Mouse (Mus musculus) stomach, embryonic 14.5 days (tissue): ENCODE measurements at regions not wholly inside any gene's neighbourhood (a gene's known extent, or its start where the extent isn't known, plus 50 kb on each side); places are given as distances from the start of the nearest gene placed in this dataset.
A peak's percentile ranks its signal among the peaks of the same experiment; 100 is the strongest.
"Not testable (repeated sequence)": the region's sequence is repeated elsewhere in the genome, so short reads cannot be mapped to it uniquely, and the experiment has no call there.

Experiments used
- ATAC-seq: fragments of 200-750 bp; cut with Nextera tagmentation; 2 replicates; pipeline ENCODE4 v1.8.0; 2017; ENCODE audit warnings: low read depth, moderate TSS enrichment; ENCODE audit not compliant: insufficient number of reproducible peaks, insufficient read depth, low FRiP score
- H3K27ac ChIP-seq: fragments of 300-500 bp; sonication (generic); 2 replicates; pipeline ENCODE4 v1.5.1; 2014; ENCODE audit warnings: mild to moderate bottlenecking, low read length, moderate library complexity, mixed read lengths
- H3K27me3 ChIP-seq: fragments of 300-500 bp; sonication (generic); 2 replicates; pipeline ENCODE4 v1.6.1; 2014; ENCODE audit warnings: low read length, control low read depth, mixed read lengths; ENCODE audit not compliant: control insufficient read depth, insufficient read depth
- H3K36me3 ChIP-seq: fragments of 300-500 bp; sonication (generic); 2 replicates; pipeline ENCODE4 v1.6.1; 2014; ENCODE audit warnings: mild to moderate bottlenecking, control low read depth, low read length, moderate library complexity, mixed read lengths; ENCODE audit not compliant: control insufficient read depth, insufficient read depth
- H3K4me1 ChIP-seq: fragments of 300-500 bp; sonication (generic); 2 replicates; pipeline ENCODE4 v1.6.1; 2014; ENCODE audit warnings: low read length, control low read depth, mixed read lengths; ENCODE audit not compliant: control insufficient read depth, insufficient read depth
- H3K4me2 ChIP-seq: fragments of 300-500 bp; sonication (generic); replicated peaks from 2 replicates; pipeline ENCODE4 v1.6.1; 2014; ENCODE audit warnings: low read depth, low read length, control low read depth
- H3K4me3 ChIP-seq: fragments of 300-500 bp; sonication (generic); 2 replicates; pipeline ENCODE4 v1.5.1; 2014; ENCODE audit warnings: low read depth, low read length, control low read depth
- H3K9ac ChIP-seq: fragments of 300-500 bp; sonication (generic); replicated peaks from 2 replicates; pipeline ENCODE4 v1.6.1; 2014; ENCODE audit warnings: low read depth, mild to moderate bottlenecking, control low read depth, low read length, moderate library complexity, mixed read lengths
- H3K9me3 ChIP-seq: fragments of 300-500 bp; sonication (generic); 2 replicates; pipeline ENCODE4 v1.6.1; 2016; ENCODE audit warnings: low read depth, low read length, control low read depth; ENCODE audit not compliant: control insufficient read depth
- WGBS: fragments of 180-500 bp; shearing (Covaris S2); extraction: QIAGEN DNeasy Blood & Tissue Kit; methylation state at CpG from one replicate; pipeline ENCODE4 v1.1.7; 2014; 5-methylcytosine and 5-hydroxymethylcytosine counted together

DNA sequence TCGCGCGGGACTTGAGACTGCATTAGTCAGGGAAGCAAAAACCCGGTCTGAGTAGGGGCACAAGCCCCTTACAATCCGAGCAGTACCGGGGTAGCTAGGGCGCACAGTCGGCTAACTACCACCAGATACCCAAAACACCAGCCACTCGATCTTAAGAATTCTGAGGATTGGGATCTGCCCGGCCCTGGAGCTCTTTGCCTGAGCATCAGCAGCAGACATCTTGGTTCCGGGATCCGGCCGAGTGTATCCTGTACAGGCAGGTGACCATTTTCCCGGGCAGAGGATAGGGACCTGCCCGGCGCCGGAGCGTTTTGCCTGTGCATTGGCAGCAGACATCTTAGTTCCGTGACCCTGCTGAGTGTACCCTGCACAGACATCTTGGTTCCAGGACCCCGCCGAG, 66.7 kb upstream of the Zfp960 start:
- ATAC-seq, H3K9me3 ChIP-seq, H3K27ac ChIP-seq, H3K4me2 ChIP-seq, H3K36me3 ChIP-seq, H3K4me1 ChIP-seq, H3K4me3 ChIP-seq, H3K27me3 ChIP-seq, H3K9ac ChIP-seq: not testable (repeated sequence)
- WGBS, result 82% methylated on average over 21 of the region's 21 CpGs

DNA sequence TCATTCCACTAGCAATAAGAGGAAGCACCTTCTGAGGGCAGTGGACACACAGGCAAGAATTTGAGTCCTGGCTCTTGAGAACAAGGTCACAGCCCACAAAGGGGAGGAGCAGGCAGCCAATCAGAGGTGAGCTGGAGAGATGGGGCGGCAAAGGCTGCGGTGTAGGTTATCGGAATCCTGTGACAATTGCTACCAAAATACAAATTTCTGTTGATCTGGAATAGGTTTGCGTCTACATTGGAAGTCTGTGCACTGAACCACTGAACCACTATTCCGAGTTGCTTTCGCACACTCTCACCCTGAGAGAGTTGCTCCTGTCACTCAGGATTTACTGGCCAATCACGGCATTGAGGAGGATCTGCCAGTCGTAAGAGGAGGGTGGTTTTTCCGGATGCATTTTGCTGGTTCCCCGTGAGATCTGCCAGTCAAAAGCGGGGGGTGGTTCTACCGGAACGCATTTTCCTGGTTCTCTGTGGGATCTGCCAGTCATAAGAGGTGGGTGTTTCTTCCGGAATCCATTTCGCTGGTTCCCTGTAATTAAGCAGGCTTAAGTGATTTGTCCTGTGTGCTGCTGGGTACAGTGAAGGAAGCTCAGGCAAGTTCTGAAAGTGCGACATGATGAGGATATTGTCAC, 59.2 kb upstream of the Zfp960 start:
- H3K4me1 ChIP-seq, H3K9ac ChIP-seq, H3K9me3 ChIP-seq, H3K27ac ChIP-seq, H3K27me3 ChIP-seq, H3K36me3 ChIP-seq: not testable (repeated sequence)
- peak; percentile 100 for ATAC-seq
- peak overlapping the region; percentile 52 for H3K4me2 ChIP-seq
- H3K4me3 ChIP-seq, result peak overlapping the region; percentile 47
- 1% methylated on average over 16 of the region's 16 CpGs for WGBS

DNA sequence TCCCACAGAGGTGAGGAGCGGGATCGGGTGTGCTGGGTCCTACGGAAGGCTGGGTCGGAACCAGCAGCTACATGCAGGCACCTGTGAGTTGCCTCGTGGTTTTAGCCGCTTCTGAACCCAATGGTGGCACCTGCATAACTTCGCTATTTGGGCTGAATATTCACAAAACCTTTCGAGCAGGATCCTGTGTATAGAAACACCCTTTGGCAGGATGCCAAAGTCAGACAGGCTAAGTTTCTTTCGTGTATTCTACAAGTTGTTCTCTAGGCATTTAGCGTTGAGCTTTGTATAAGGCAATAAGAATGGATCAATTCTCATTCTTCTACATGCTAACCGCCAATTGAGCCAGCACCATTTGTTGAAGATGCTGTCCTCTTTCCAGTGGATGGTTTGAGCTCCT, 58.6 kb upstream of the Zfp960 start:
- not testable (repeated sequence) for ATAC-seq

More for the DNA sequence above, 58.6 kb upstream of the Zfp960 start:
- H3K4me2 ChIP-seq, result peak overlapping the region; percentile 52
- 0 out of 2 replicates have a peak overlapping the region, but pooled peaks have one; percentile 18 for H3K9ac ChIP-seq
- H3K4me3 ChIP-seq, result peak overlapping the region; percentile 47
- not testable (repeated sequence) for H3K9me3 ChIP-seq, H3K27me3 ChIP-seq, H3K27ac ChIP-seq, H3K4me1 ChIP-seq, H3K36me3 ChIP-seq
- WGBS, result 6% methylated on average over 9 of the region's 11 CpGs
